Mouse (Mus musculus) right cerebral cortex, postnatal 10 days (tissue): Measurements from ENCODE around the gene Fbxl20.

Experiments
- DNase-seq, 2 experiments: peaks; one replicate each; pipeline ENCODE4 v3.0.0; 2021; ENCODE audit warnings: low spot score in 2 of 2

Fbxl20 gene

GRCm38 (mm10) chr11:98088224-98088623 is 62.0 kb downstream of the Fbxl20 start:
- DNase-seq: no peak

GRCm38 (mm10) chr11:98086574-98086973 is 63.6 kb downstream of the Fbxl20 start:
- no peak for DNase-seq

DNA sequence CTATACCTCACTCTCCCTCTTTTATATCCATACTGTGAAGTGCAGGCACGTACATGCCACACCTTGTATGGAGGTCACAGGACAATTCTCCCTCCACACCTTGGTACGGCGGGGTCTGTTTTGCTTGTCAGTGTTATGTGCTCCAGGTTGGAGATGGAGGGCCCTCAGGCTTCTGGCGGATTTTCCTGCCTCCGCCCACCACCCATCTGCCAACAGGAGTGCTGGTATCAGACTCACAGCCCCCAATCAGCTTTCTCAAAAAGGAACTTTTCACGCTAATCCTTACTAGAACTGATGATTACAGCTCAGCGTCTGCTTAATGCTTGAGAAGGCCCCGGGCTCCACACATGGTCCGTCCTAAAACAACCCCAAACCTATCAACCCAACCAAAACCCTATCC is 64.1 kb downstream of the Fbxl20 start:
- DNase-seq: no peak

GRCm38 (mm10) chr11:98082745-98083144 is 67.5 kb downstream of the Fbxl20 start:
- no peak for DNase-seq

GRCm38 (mm10) chr11:98080450-98080849 is 69.8 kb downstream of the Fbxl20 start:
- DNase-seq: no peak

GRCm38 (mm10) chr11:98077086-98077485 is 73.1 kb downstream of the Fbxl20 start:
- no peak for DNase-seq

- DNase-seq: peak; percentile 89 to 94
Measured at GRCm38 (mm10) chr11:98075195-98075808, 74.9 kb downstream of the Fbxl20 start.

DNA sequence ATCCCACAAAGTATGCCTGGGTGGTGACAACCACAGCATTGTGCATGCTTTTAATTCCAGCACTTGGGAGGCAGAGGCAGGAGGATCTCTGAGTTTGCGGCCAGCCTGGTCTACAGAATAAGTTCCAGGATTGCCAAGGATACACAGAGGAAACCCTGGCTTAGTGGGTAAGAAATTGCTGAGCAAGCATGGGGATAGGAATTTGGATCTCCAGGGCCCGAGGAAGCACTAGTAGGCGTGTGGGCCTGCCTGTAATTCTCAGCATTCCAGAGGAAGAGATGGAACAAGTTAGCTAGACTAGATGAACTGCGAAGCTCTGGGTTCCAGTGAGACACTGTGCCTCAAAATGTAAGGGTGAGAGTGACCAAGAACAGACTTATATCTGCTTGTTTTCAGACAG is 76.8 kb downstream of the Fbxl20 start:
- no peak for DNase-seq

- no peak for DNase-seq
Measured at GRCm38 (mm10) chr11:98067255-98067654, 82.9 kb downstream of the Fbxl20 start.

GRCm38 (mm10) chr11:98066201-98066600 is 84.0 kb downstream of the Fbxl20 start:
- DNase-seq: no peak

- DNase-seq: peak; percentile 67 to 74
Measured at GRCm38 (mm10) chr11:98061904-98062562, 88.2 kb downstream of the Fbxl20 start.

GRCm38 (mm10) chr11:98061441-98061840 is 88.8 kb downstream of the Fbxl20 start:
- DNase-seq: no peak

GRCm38 (mm10) chr11:98060104-98060692 is 90.0 kb downstream of the Fbxl20 start:
- no peak for DNase-seq

DNA sequence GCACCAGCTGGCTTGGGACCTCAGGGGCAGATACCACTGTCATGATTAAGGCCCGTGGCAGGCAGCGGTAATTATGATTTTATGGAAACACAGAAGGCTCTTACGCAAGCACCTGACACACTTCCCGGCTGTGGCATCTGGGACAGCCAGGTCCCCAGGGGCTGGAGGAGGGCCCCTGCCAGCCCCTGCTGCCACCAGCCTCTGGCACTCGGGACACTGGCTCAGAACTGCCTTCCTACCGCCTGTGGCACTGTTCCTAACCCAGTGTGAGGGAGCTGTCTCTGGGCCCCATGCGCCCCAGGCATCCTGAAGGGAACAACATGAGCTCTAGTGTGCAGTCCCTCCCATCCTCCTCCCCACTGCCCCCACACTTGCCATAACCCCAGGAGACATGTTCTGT is 90.5 kb downstream of the Fbxl20 start:
- no peak for DNase-seq

- no peak for DNase-seq
Measured at GRCm38 (mm10) chr11:98057998-98058397, 92.2 kb downstream of the Fbxl20 start.

- DNase-seq: no peak
Measured at GRCm38 (mm10) chr11:98057466-98057865, 92.7 kb downstream of the Fbxl20 start.

GRCm38 (mm10) chr11:98052989-98053834 is 97.0 kb downstream of the Fbxl20 start, which contains the start of gene Stac2:
TSS of gene Stac2 (minus strand) at chr11:98053462.
- peak; percentile 80 to 81 for DNase-seq

DNA sequence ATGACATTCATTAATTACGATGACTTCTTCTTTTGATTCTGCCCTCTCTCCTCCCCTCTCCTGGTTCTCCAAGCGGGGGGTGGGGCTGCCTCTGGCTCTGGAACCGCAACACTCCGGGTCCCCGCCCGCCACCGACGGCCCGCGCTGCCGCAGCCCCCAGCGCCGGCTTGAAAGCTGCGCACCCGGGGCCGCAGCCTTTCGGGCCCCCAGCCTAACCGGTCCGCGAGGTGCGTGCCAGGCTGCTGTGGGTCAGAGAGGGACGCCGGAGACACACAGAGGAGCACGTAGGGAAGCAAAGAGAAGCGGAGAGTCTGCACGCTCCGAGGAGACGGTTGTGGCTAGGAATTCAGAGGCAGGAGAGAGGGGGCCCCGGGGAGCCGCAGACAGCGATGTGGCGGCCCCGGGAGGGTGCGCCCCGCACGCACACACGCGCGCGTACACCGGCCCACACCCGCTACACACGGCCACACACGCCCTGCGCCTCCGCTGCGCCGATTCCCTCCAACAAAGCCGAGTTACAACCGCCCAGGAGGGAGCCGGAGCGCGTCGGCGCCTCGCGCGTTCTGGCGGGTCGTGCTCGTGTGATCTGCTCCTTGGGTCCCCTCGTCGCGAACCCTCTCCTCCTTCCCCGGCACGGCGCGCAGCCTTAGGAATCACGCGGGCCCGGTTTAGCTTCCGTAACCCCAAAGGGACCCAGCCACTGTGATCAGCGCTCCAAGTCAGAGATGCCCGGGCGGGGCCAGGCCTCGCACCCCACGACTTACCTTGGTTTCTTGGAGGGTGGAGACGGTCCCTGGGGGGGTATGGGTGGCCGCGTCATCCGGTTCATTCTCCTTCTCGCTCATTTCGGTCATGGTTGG is 97.8 kb downstream of the Fbxl20 start:
- DNase-seq: peak in 1 of 2 experiments; percentile 58

DNA sequence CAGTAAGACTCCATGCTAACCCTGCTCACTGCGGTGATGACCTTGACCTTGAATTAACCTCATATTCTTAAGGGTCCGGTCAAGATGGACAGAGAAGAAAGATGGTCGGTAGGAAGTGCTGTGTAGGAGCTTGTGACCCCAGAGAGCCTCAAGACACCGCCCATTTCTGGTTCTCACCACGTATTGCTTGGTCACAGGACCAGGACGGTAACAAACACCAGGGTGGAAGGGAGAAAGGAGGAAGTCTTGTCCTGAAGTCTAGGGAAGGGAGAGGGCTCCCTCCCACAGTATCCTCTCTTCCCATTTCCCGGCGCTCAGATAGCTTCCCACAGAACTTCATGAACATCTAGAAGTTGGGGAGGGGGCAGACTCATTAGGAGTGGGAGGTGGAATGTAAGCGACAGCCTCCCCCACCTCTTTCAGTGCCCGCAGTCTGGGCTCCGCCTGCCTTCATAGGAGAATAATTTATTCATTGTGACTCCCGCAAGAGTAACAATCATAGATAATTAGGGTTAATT is 98.5 kb downstream of the Fbxl20 start:
- no peak for DNase-seq

GRCm38 (mm10) chr11:98050940-98051339 is 99.3 kb downstream of the Fbxl20 start:
- no peak for DNase-seq

- DNase-seq: no peak
Measured at GRCm38 (mm10) chr11:98050520-98050815, 99.7 kb downstream of the Fbxl20 start.
